Mouse (Mus musculus) embryonic facial prominence, embryonic 12.5 days (tissue): ENCODE data around the gene 1110051M20Rik. TPM values are rescaled to one million over a fixed set of nuclear protein-coding genes. Genes with fewer than 3 reads are reported as not detected.
A peak's percentile ranks its signal among the peaks of the same experiment; 100 is the strongest.

ENCODE experiments used
- ATAC-seq: fragments of 200-750 bp; cut with Nextera tagmentation; 2 replicates; pipeline ENCODE4 v1.8.0; 2017; ENCODE audit not compliant: insufficient number of reproducible peaks, insufficient read depth, low FRiP score, low TSS enrichment
- H3K27ac ChIP-seq: fragments of 300-500 bp; sonication (generic); 2 replicates; pipeline ENCODE4 v1.5.1; 2016; ENCODE audit warnings: mild to moderate bottlenecking
- H3K27me3 ChIP-seq: fragments of 300-500 bp; sonication (generic); 2 replicates; pipeline ENCODE4 v1.6.1; 2016; ENCODE audit warnings: mild to moderate bottlenecking, moderate library complexity
- H3K36me3 ChIP-seq: fragments of 300-500 bp; sonication (generic); 2 replicates; pipeline ENCODE4 v1.6.1; 2016; ENCODE audit warnings: mild to moderate bottlenecking
- H3K4me1 ChIP-seq: fragments of 300-500 bp; sonication (generic); 2 replicates; pipeline ENCODE4 v1.6.1; 2016
- H3K4me2 ChIP-seq: fragments of 300-500 bp; sonication (generic); replicated peaks from 2 replicates; pipeline ENCODE4 v1.6.1; 2016; ENCODE audit warnings: mild to moderate bottlenecking, moderate library complexity
- H3K4me3 ChIP-seq: fragments of 300-500 bp; sonication (generic); 2 replicates; pipeline ENCODE4 v1.5.1; 2016; ENCODE audit warnings: mild to moderate bottlenecking
- H3K9ac ChIP-seq: fragments of 300-500 bp; sonication (generic); 2 replicates; pipeline ENCODE4 v1.6.1; 2016; ENCODE audit warnings: mild to moderate bottlenecking, moderate library complexity
- H3K9me3 ChIP-seq: fragments of 300-500 bp; sonication (generic); 2 replicates; pipeline ENCODE4 v1.6.1; 2016; ENCODE audit warnings: mild to moderate bottlenecking, moderate library complexity
- WGBS: fragments of 180-500 bp; shearing (Covaris S2); methylation state at CpG from one replicate; pipeline ENCODE4 v1.1.7; 2016; 5-methylcytosine and 5-hydroxymethylcytosine counted together
- polyA plus RNA-seq: library from polyadenylated mRNA; unstranded; fragments of >200 nt; fragmentation: Nextera tagmentation; extraction: Ambion mirVana; gene quantifications from 2 replicates; pipeline ENCODE4 v1.2.1, GENCODE M21; 2016

Gene 1110051M20Rik
- polyA plus RNA-seq, 1 experiment from 2014 or later = 71.3 TPM

DNA sequence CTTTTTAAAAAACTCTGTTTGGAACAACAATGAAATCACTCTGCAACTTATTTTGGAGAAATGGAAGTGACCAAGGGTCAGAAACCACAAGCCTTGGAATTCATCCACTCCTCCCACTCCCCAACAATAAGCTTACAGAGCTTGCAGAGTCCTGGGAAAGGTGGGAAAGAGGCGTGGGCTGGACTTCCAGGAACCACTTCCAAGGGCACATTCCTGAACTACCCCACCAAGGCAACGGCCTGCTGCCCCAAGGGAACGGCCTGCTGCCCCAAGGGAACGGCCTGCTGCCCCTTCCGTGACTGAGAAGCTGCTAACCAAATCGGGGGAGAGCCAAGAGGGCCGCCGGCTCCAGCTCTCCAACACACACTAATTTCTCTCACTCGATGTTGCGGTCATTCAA, 5.2 kb downstream of the 1110051M20Rik start:
- ATAC-seq = no peak
- Histone ChIP-seq H3K4me1 (peaks cover 6% of the 10 kb centered on the region), H3K27ac (no peak overlapping the region), H3K36me3 (no peaks in the 10 kb centered on the region), H3K9ac (no peak overlapping the region), H3K4me2 (no peak overlapping the region), H3K27me3 (no peaks in the 10 kb centered on the region), H3K4me3 (no peak overlapping the region), H3K9me3 (no peaks in the 10 kb centered on the region)
- 80% methylated on average over 10 of the region's 10 CpGs for WGBS

DNA sequence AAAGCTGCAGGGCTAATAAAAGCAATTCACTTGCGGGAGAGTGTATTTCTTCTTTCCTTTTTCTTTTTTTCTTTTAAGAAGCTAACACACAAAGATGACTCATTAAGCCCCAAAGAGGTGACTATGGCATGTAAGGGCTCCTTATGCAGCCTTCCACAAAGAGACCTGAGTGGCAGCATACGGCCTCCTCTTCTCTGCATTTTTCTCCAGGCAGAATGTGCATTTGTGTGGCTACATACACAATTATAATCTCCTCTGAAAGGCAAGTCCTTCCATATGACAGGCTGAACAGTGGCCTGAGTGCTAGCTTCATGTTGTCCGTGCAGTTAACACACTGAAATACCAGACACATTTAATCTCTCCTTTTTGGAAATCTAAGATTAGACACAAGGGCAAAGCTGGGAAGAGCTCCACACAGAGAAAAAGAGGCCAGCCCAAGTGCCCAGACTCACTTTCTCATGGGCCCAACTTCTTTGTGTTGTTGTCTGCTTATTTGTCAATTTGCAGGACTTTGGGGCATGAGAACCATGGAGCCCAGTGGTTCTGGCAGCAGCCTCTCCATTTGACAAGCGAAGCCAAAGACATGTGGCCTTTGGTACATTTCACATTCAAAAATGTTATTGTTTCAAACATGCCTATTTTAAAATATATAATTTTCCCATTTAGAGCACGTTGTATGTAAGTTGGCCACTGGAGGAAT, 7.2 kb downstream of the 1110051M20Rik start:
- no peak overlapping the region for H3K4me2 ChIP-seq
- no peaks in the 10 kb centered on the region for H3K36me3 ChIP-seq
- no peaks in the 10 kb centered on the region for H3K9me3 ChIP-seq
- no peak overlapping the region for H3K27ac ChIP-seq
- H3K27me3 ChIP-seq = no peaks in the 10 kb centered on the region
- H3K4me1 ChIP-seq = no peaks in the 10 kb centered on the region
- 83% methylated on average over 5 of the region's 5 CpGs for WGBS
- no peak for ATAC-seq
- H3K4me3 ChIP-seq = no peak overlapping the region
- no peak overlapping the region for H3K9ac ChIP-seq

DNA sequence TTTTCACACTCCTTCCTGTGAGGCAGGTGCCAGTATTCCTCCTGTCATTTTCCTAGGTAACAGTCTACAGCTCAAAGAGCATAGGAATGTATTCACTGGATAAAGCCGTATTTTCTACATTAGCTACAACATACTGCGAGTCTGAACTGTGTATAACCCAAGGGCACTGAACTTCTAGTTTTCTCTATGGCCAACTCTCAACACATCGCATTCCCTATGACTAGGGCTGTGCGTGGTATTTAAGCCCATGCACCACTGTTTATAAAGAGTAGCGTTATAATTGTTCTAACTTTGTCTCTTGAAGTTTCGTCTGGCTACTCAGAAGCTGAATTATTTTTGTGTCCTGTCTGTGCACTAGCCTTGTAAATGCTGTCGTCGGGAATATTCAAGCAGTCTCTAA, 7.8 kb downstream of the 1110051M20Rik start:
- Histone ChIP-seq H3K27ac (no peak overlapping the region), H3K4me3 (no peak overlapping the region), H3K36me3 (no peaks in the 10 kb centered on the region), H3K27me3 (no peaks in the 10 kb centered on the region), H3K9me3 (no peaks in the 10 kb centered on the region), H3K9ac (no peak overlapping the region), H3K4me1 (no peaks in the 10 kb centered on the region), H3K4me2 (no peak overlapping the region)
- ATAC-seq = no peak
- 86% methylated on average over 8 of the region's 8 CpGs for WGBS

DNA sequence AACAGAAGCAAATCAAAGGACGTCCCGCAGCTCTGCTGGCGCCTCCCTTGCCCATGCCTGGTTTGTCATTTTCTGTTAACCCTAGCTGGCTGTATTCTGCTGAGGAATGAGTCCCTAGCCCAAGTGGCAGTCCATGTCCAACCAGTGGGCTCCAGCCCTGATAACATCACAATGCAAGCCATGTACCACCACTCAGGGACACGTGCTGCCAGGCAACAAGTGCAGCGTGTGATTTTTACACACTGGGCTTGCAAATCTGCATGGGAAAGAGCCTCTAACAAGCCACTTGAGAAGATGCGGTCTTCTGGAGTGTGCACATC, 13.9 kb downstream of the 1110051M20Rik start:
- Histone ChIP-seq H3K4me2 (no peak overlapping the region), H3K36me3 (no peaks in the 10 kb centered on the region), H3K27ac (0 out of 2 replicates have a peak overlapping the region, but pooled peaks have one; percentile 1), H3K9ac (no peak overlapping the region), H3K27me3 (no peaks in the 10 kb centered on the region), H3K9me3 (no peaks in the 10 kb centered on the region), H3K4me3 (no peak overlapping the region), H3K4me1 (peaks cover 6% of the 10 kb centered on the region; the same call in 1 of the 2 replicates)
- WGBS = 33% methylated on average over 6 of the region's 6 CpGs
- ATAC-seq = no peak

DNA sequence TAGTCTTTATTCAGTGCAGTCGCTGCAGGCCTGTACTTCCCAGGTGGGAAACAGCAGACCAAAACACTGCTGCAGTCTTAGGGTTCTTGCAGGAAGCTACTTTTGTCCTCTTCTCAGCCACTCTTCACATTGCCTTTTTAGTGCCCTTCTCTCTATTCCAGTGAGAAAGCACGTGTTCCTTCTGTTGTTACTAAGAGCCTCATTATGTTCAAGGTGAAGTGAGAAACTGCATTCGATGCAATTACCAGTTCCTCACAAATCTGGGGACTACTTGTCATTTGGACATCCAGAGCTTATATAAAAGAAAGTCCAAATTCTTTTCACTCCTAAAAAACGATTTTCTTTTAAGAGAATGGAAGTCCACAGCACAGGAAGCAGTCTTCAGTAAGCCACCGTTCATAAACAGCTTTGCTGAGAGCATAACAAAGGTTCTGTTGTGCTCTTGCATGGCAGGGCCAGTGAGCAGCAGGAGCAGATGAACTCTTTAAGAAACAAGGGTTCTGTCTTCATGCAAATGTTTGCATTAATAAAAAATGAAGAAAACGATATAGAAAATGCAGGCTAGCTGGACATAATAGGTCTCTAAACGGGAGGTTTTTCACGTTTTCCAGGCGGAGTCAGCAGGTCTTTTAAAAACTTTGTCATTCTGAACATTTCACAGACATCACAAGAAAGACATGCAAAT, 14.4 kb downstream of the 1110051M20Rik start:
- no peak for ATAC-seq
- Histone ChIP-seq H3K27ac (peak overlapping the region; percentile 30; the same call in 1 of the 2 replicates), H3K9me3 (no peaks in the 10 kb centered on the region), H3K4me3 (no peak overlapping the region), H3K9ac (no peak overlapping the region), H3K36me3 (no peaks in the 10 kb centered on the region), H3K4me2 (no peak overlapping the region), H3K27me3 (no peaks in the 10 kb centered on the region), H3K4me1 (peaks cover 6% of the 10 kb centered on the region; the same call in 1 of the 2 replicates)
- 23% methylated on average over 9 of the region's 9 CpGs for WGBS

DNA sequence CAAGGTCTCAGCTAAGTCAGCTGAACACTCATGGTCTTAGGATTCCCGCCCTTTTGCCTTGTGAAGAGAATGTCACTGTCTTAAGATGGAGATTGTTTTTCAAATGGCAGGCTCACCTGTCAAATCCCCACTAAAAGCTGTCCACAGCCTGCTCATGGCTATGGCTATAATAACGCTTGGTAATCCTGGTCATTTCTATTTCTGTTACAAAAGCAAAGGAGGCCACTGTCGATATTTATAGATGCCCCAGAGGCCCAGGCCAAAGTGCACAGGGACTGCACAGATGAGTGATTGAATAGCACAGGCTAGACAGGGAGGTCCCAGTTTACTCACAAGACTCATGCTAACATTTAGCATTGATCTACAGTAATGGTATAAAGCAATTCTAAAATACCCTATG, 15.4 kb downstream of the 1110051M20Rik start:
- WGBS = 71% methylated on average over 3 of the region's 3 CpGs
- Histone ChIP-seq H3K27ac (no peak overlapping the region), H3K4me3 (no peak overlapping the region), H3K9me3 (no peaks in the 10 kb centered on the region), H3K4me1 (peaks cover 6% of the 10 kb centered on the region; the same call in 1 of the 2 replicates), H3K4me2 (no peak overlapping the region), H3K27me3 (no peaks in the 10 kb centered on the region), H3K9ac (no peak overlapping the region), H3K36me3 (no peaks in the 10 kb centered on the region)
- ATAC-seq = no peak

DNA sequence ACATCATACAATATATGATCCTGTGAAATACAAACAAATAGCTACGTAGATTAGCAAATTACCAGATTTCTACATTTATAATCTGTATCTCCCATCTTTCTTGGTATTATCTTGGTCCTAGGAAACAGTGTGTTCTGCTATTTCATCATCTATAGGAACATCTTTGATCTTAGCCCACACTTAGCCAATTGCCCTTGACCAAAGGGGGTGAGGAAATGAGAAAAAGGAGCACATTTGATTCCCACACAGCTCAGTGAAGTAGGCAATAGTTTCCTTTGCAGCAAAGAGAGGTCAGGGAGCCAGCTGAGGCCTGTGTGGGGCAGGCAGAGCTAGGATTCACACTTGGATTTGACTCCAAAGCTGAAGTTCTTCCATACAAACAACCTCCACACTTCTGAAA, 18.2 kb downstream of the 1110051M20Rik start:
- Histone ChIP-seq H3K9ac (no peak overlapping the region), H3K9me3 (no peaks in the 10 kb centered on the region), H3K36me3 (peaks cover 5% of the 10 kb centered on the region; the same call in 1 of the 2 replicates), H3K4me2 (no peak overlapping the region), H3K27me3 (no peaks in the 10 kb centered on the region), H3K4me3 (no peak overlapping the region), H3K4me1 (peaks cover 6% of the 10 kb centered on the region; the same call in 1 of the 2 replicates), H3K27ac (no peak overlapping the region)
- no peak for ATAC-seq
- WGBS = 74% methylated on average over 1 of the region's 1 CpGs

DNA sequence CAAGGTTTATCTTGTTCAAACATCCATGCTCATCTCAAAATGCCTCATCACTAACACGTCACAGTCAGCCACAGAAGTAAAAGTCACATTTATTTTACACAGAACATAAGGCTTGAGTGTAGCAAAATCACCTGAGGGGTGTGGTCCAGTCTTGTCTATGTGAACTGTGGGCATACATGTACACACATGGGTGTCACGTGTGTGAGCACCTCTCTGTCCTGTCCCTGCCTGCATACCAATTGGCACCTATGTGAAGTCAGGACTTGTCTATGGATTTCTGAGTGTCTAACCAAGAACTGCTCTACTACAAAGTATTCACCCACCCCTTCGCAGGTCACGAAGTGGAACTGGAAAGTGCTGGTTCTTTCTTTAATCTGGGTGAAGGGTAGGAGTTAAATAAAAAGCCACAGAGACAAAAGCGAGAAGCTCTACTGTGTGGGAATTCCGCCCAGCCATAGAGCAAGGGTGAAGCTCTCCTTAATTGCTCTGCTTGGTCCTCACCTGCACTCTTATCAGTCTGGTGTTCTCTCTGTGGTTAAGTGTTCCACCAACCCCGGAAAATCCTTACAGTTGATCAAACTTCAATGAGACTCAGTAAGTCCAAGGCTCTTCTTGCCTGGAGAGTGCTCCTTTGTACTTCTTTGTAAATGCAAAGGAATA, 20.3 kb downstream of the 1110051M20Rik start:
- Histone ChIP-seq H3K4me3 (no peak overlapping the region), H3K27me3 (no peaks in the 10 kb centered on the region), H3K36me3 (peaks cover 7% of the 10 kb centered on the region; the same call in 1 of the 2 replicates), H3K27ac (no peak overlapping the region), H3K9ac (no peak overlapping the region), H3K4me2 (no peak overlapping the region), H3K9me3 (no peaks in the 10 kb centered on the region), H3K4me1 (no peaks in the 10 kb centered on the region)
- WGBS = 85% methylated on average over 7 of the region's 7 CpGs
- ATAC-seq = no peak

DNA sequence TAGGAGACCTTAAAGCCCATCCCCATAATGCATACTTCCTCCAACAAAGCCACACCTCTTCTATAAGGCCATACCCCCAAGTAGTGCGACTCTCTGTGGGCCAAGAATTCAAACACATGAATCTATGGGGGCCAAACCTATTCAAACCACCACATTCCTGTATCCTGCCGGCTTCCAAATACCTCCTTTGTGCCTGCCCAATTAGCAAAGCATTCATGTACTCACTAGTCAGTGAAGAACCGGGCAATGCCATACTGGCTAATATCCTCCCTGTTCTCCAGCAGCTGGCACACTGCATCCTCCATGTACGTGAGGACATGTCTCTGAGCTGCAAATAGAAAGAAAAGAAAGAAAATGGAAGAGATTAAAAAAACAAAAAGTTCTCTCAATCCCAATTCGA, 22.9 kb downstream of the 1110051M20Rik start:
- no peaks in the 10 kb centered on the region for H3K4me1 ChIP-seq
- H3K4me3 ChIP-seq = no peak overlapping the region
- ATAC-seq = no peak
- no peak overlapping the region for H3K4me2 ChIP-seq
- WGBS = 87% methylated on average over 5 of the region's 5 CpGs
- no peaks in the 10 kb centered on the region for H3K9me3 ChIP-seq
- H3K27me3 ChIP-seq = no peaks in the 10 kb centered on the region
- no peak overlapping the region for H3K27ac ChIP-seq
- peaks cover 7% of the 10 kb centered on the region; the same call in 1 of the 2 replicates for H3K36me3 ChIP-seq
- H3K9ac ChIP-seq = no peak overlapping the region

DNA sequence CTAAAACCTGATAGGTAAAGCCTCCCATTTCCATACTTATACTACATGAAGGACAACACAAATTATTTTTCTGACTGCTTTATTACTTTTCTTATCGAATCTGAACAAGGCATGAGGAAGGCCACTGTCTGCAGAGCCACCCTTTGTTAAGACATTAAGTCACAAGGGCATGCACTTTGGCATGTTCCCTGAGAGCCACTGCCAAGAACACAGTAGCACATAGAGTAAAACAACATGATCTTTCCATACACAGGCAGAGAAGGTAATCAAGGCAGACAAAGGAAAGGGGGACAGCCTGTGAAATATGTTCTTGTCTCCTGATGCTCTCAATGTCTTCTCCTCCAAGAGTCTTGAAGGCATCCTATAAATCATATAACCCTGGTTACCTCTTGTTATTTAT, 30.7 kb downstream of the 1110051M20Rik start:
- Histone ChIP-seq H3K36me3 (no peaks in the 10 kb centered on the region), H3K4me1 (peaks cover 24% of the 10 kb centered on the region), H3K27me3 (no peaks in the 10 kb centered on the region), H3K27ac (no peak overlapping the region), H3K9ac (no peak overlapping the region), H3K4me3 (no peak overlapping the region), H3K4me2 (no peak overlapping the region), H3K9me3 (no peaks in the 10 kb centered on the region)
- 83% methylated on average over 1 of the region's 1 CpGs for WGBS
- ATAC-seq = no peak

DNA sequence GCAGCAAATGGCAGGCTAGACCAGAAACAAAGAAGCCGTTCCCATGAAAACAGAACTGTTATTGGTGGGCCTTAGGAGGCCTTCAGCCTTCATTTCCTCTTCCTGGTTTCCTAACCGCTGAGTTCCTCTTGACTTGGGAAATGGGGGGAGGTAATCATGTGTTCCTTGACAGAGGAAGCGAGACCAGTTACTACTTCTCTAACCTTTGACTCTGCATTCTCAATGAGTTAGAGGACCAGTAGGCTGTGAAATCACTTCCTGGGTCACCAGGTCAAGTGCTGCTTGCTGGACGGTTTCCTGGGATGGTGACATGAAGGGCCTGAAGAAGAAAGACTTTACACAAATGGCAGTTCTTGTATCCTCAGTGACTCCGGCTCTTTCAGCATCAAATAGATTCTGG, 32.1 kb downstream of the 1110051M20Rik start:
- Histone ChIP-seq H3K4me3 (no peak overlapping the region), H3K9me3 (no peaks in the 10 kb centered on the region), H3K27me3 (no peaks in the 10 kb centered on the region), H3K27ac (peak overlapping the region; percentile 81; the same call in 1 of the 2 replicates), H3K9ac (no peak overlapping the region), H3K4me2 (no peak overlapping the region), H3K4me1 (peaks cover 24% of the 10 kb centered on the region), H3K36me3 (no peaks in the 10 kb centered on the region)
- WGBS = 46% methylated on average over 5 of the region's 5 CpGs
- no peak for ATAC-seq

DNA sequence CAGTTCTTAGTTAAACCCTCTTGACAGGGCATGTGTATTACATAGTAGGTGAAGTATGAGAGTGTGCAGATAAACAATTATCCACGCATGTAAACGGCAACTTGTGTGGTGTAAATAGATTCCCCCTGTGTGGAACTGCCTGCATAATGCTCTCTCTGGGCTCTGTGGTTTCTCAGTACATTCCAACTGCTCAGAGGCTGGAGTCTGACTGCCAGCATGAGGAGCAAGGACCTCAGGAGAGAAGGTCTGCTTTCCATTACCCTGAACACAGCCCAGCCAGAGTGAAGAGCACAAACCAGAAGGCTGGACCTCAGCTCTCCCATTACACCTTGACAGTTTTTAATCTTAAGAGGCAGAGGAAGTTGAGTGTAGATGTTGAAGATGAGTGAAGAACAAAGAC, 33.0 kb downstream of the 1110051M20Rik start:
- no peaks in the 10 kb centered on the region for H3K27me3 ChIP-seq
- H3K9me3 ChIP-seq = no peaks in the 10 kb centered on the region
- peak; percentile 88; the same call in 1 of the 2 replicates for ATAC-seq
- no peak overlapping the region for H3K4me3 ChIP-seq
- peak overlapping the region; percentile 81 for H3K27ac ChIP-seq
- peaks cover 24% of the 10 kb centered on the region for H3K4me1 ChIP-seq
- H3K4me2 ChIP-seq = no peak overlapping the region
- no peak overlapping the region for H3K9ac ChIP-seq
- 34% methylated on average over 2 of the region's 2 CpGs for WGBS
- H3K36me3 ChIP-seq = no peaks in the 10 kb centered on the region
